Mouse (Mus musculus): Measurements from ENCODE around the gene Il17re.

The Il17re gene

DNA sequence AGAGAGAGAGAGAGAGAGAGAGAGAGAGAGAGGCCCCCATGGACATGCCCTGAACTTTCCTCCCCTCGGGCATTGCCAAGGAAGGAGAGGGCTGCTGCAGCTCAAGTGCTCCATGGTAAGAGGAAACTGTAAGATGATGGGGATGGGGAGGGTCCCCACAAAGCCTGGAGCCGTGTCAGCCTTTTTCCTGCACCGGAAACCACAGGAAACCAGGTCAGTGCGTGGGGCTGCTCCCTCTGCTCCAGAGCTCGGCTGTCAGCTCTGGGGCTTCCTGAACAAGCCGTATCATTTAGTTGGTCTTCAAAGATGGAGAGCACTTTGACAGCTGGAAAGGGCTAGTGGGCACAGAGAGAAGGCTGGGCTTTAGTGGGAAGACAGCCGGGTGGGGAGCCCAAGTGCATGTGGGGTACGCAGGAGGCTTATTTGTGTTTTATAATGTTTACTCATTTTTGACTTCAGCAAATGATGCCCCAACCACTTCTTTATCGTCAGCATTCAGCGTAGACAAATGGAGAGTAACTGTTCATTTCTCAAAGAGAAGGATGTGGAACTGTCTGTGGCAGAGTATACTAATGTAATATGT lies at the start of gene Il17re:
Gene Il17re, plus strand, starts transcription at position 533 of the 583 bp plus-strand sequence.
- no peak for DNase-seq (ENCODE audit: low spot score)

DNA sequence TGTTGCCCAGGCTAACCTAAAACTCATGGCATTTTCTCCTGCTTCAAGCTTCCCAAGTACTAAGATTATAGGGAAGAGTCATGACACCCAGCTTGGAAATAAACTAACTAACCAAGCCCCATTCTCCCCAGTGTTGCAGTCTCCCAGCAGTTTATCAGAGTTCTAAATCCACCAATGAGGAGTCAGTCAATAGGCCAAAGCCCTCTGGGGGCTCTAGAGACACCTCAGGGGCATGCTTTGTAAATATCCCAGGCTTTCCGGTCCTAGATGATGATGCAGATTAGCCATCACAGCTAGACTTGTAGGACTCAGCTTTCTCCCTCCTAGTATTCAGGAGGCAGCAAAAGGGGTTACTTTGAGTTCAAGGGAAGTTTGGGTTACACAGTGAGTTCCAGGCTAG lies 48.3 kb upstream of the Il17re start:
- no peak for DNase-seq (ENCODE audit: low spot score)

DNA sequence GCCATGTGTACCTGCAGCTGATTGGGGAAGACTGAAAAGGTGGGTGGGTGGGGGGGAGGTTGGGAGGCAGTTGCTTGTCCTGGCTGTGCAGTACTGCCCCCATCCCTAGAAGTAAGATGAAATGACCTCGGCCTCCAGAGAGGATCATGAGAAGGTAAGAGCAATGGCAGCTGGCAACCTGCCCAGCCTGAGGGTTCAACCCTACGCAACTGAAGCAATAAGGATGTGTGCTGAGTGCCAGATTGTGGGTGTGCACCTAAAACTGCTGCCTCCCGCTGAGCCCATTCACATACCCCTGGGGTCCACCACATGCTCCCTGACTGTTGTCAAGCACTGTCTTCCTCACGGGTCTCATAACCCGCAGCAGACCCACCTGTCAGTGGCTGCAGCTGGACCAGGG lies 41.9 kb upstream of the Il17re start:
- DNase-seq (ENCODE audit: low spot score) = no peak

DNA sequence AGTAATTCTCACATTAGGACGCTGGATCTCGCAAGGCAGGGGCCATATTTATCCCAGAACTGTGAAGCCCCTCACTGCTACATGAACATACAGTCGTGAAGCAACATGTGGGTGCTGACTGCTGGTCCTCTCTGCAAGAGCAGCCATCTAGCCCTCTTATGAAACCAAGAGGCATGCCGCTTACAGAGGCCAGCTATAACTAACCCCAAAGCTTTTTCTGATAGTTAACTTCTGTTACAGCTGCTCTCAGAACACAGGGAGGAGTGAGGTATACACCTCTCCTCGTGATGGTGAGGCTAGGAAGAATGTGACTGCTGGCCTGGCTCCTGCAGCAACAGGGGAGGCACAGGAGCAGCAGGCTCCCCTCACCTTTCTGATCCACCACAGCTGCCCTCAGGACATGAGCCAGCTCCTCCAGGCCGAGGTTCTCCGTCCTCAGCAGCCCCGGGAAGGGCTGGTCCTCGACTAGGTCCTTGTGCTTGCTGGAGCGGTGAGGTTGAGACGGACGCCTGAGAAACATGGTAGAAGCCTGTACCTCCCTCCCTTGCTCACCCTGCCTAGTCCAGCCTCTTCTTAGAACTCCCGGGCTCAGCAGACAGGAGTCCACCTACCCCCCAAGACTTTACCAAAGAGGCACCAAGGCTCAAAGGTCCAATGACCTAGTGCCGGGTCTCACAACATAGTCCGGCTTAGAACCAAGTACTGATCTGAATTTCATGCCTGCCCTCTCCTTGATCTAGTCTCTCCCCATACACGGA lies 39.7 kb upstream of the Il17re start:
- no peak for DNase-seq (ENCODE audit: low spot score)

GRCm38 (mm10) chr6:113419199-113419587 lies 39.1 kb upstream of the Il17re start, which contains the start of gene Rpusd3:
Gene Rpusd3, minus strand, starts transcription at chr6:113419340.
- DNase-seq (ENCODE audit: low spot score) = peak; percentile 97

GRCm38 (mm10) chr6:113423000-113423399 lies 35.3 kb upstream of the Il17re start:
- no peak for DNase-seq (ENCODE audit: low spot score)

DNA sequence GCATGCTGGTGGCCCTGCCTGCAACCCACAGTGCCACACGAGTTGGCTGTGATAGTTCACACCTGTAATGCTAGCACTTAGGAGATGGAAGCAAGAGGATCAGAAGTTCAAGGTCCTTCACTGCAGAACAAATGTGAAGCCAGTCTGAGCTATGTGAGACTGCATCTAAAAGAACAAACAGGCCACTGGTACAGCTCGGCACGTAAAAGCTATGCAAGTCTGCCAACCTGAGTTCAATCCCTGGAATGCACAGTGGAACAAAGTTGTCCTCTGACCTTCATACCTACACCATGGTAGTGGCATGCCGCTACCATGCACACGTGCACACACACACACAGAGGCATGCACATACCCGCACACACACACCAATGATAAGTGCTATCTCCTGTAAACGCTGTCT lies 34.1 kb upstream of the Il17re start:
- no peak for DNase-seq (ENCODE audit: low spot score)

DNA sequence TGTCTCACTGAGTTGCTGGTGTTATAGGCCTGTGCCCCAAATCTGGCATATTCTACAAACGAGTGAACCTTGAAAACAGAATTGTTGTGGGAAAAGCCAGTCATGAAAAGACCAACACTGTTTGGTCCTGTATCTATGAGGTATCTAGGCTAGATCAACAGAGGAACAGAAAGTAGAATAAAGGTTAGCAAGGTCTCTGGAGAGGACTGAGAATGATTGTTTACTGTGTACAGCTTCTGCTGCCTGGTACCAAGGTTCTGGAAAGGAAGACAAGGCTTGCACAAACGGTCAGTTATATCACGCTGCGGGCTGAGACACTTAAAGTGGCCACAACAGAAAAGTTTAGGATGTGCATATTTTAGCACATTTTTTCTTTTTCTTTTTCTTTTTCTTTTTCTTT lies 31.6 kb upstream of the Il17re start:
- no peak for DNase-seq (ENCODE audit: low spot score)

- no peak for DNase-seq (ENCODE audit: low spot score)
These were observed 30.9 kb upstream of the Il17re start for GRCm38 (mm10) chr6:113427397-113427796.

GRCm38 (mm10) chr6:113428006-113428405 lies 30.3 kb upstream of the Il17re start:
- DNase-seq (ENCODE audit: low spot score) = no peak

GRCm38 (mm10) chr6:113429965-113430364 lies 28.3 kb upstream of the Il17re start:
- no peak for DNase-seq (ENCODE audit: low spot score)

DNA sequence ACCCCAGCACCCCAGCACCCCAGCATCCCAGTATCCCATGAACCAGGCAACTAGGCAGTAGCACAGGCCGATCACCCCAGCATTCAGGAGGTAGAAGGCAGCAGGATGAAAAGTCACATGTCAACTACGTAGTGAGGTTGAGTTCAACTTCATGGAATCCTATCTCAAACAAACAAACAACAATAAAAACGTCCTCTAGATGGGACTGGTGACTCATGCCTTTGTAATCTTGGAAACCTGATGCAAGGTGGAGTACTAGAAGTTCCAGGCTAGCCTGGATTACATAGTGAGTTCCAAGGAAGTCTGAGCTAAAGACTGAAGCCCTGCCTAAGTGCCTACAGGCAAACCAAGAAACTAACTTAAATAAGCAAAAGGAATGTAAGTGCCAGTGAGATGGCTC lies 27.4 kb upstream of the Il17re start:
- DNase-seq (ENCODE audit: low spot score) = no peak

DNA sequence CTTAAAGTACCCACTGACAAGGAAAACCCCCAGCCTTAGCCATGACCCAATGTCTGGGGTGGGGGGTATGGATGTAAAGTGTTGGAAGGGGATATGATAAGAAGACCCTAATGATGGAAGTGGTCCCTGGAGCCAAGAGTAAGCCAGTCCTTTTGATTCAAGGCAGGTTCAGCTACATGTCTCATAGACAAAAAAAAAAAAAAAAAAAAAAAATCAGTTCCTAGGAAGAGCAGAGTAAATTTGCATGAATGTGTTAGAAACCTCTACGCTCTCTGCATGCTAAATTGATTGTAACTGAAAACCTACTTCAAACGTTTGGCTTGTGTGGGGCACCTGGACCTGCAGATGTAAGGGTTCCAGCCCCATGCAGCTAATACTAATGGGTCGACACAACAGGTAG lies 26.5 kb upstream of the Il17re start:
- DNase-seq (ENCODE audit: low spot score) = no peak

GRCm38 (mm10) chr6:113433661-113434060 lies 24.6 kb upstream of the Il17re start:
- no peak for DNase-seq (ENCODE audit: low spot score)

GRCm38 (mm10) chr6:113434691-113435090 lies 23.6 kb upstream of the Il17re start:
- no peak for DNase-seq (ENCODE audit: low spot score)

- no peak for DNase-seq (ENCODE audit: low spot score)
These were observed 22.5 kb upstream of the Il17re start, which contains the start of gene Cidec for GRCm38 (mm10) chr6:113435664-113436205. Gene Cidec, minus strand, starts transcription at chr6:113435760.

DNA sequence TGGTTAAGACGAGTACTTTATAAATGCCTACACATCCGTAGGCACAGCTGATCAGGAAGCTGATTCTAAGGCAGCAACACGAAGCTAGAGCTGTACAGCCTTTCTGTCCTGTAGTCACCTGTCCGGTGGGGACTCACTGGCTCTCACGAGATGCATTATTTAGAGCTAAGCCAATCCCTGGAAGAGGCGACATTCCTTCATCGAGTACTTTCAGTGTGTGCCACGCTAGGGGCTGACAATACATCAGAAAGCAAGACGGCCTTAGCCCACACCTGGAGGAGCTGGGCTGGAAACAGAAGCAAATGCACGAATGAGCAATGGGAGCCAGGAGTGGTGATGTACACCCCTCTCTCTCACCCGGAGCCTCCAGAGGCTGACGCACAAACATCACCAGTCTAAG lies 21.1 kb upstream of the Il17re start:
- DNase-seq (ENCODE audit: low spot score) = no peak

GRCm38 (mm10) chr6:113438721-113439430 lies 19.4 kb upstream of the Il17re start:
- no peak for DNase-seq (ENCODE audit: low spot score)

DNA sequence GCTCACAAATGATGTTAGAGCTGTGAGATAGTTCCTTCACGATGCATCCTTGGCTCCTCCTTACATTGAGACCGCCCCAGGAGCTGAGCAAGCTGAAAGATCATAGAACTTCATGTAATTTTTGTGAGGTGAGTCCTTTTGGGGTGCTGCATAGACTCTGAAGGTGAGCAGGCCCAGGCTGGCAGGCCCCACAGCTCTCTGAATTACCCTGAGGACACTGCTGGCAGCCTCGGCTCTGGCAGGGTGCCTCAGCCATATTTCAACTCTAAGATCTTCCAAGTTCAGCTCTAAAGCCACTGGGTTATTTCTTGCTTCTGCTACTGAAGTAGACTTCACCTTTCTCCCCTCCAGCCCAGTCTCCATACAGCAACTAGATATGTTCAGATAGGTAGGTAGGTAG lies 17.6 kb upstream of the Il17re start:
- DNase-seq (ENCODE audit: low spot score) = no peak

DNA sequence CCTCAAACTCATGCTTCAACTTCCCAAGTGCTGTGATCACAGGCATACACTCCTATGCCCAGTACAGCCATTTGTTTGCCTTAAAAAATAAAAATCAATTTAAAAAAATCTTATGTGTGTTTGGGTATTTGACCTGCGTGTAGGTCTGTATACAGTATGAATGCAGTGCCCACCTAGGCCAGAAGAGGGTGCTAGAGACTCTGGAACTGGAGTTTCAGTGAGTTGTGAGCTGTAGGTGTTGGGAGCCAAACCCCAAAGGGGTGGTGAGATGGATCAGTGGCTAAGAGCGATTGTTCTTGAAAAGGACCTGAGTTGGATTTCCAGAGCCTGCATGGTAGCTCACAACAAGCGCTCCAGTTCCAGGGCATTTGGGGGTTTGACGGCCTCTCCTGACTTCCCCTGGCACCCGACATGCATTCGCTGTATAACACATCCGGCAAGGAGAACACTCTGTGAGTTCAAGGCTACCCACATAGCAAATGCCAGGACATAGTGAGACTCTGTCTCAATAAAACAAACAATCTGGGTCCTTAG lies 17.1 kb upstream of the Il17re start:
- peak; percentile 63 for DNase-seq (ENCODE audit: low spot score)

GRCm38 (mm10) chr6:113442087-113442441 lies 16.2 kb upstream of the Il17re start:
- no peak for DNase-seq (ENCODE audit: low spot score)

DNA sequence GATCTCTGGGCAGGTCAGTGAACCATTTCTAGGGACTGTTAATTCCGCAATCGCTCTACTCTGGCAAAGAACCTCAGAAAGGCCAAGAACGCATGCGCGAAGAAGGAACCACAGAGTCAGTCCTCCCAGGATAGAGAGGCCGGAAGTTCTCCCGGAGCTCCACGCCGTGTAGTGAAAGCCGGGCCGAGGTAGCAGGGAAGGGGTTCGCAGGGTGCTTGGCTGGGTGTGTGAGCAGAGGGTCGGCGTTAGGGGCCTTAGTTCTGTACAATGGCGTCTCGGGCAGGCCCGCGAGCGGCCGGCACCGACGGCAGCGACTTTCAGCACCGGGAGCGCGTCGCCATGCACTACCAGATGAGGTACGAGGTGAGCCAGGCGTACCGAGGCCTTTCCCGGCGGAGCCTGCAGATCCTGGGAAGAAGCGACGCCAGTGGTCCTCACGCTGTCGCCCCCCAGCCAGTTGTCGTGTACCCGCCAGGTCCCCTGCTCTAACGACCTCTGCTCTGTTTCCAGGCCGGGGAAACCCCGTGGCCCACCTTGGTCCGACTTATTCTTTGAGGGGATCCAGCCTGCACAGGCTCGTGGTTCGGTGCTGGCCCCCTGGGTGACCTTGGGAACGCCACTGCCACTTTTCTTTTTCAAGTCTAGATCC lies 15.7 kb upstream of the Il17re start, which contains the start of gene Jagn1:
Gene Jagn1, plus strand, starts transcription at position 128 of the 649 bp plus-strand sequence.
- DNase-seq (ENCODE audit: low spot score) = peak; percentile 91

Data from testis, postnatal 14 days (tissue).